Mouse (Mus musculus): ENCODE data around the gene Tmc4. TPM values are rescaled to one million over a fixed set of nuclear protein-coding genes. Genes with fewer than 3 reads are reported as not detected.
A peak's percentile ranks its signal among the peaks of the same experiment; 100 is the strongest.
"Not testable (repeated sequence)": the region's sequence is repeated elsewhere in the genome, so short reads cannot be mapped to it uniquely, and the experiment has no call there.

The Tmc4 gene
- polyA plus RNA-seq, 1 experiment: 1.2 TPM

DNA sequence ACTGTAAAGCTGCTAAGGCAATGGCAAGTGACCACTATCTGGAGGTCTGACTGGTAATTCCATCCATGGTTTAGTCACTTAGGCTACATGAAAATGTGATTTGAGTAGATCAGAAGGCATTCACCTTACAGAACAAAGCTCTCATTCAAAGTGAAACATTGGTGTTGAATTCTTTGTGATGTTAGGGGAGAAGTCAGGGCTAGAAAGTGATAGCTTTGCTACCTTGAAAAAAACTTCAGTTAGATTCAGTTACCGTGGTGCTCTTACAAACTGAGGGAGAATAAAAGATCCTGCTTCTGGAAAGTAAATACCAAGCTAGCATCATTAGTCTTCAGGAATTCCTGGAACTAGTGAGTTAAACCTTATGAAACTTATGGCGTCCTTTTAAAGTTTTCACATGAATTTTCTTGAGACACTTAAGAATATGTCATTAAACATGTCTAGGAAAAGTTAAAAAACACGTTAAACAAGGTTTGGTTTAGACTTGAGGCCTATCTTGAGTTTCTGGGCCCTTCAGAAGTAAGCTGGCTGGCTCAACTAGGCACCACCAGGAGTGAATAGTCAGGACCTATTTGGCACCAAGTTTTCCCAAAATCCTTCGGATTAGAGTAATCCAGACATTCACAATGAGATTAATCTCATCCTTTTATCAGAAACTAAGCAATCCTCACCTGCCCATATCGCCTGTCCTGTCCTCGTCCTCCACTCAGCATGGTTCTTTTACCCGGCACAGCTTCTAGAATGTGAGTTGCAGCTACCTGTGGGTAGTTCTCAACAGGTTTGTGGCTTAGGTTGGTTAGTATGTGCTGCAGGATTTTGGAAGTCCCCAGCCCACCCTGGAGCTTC is 30.4 kb upstream of the Tmc4 start:
- Histone ChIP-seq H3K79me2 (ENCODE audit: control insufficient read depth, insufficient read depth) (peaks cover 15% of the 10 kb centered on the region), H3K4me2 (ENCODE audit: low read depth) (no peak overlapping the region), H3K27me3 (ENCODE audit: control insufficient read depth, insufficient read depth, insufficient read length) (no peaks in the 10 kb centered on the region), H3ac (ENCODE audit: control insufficient read depth, insufficient read length) (no peak overlapping the region), H3K36me3 (ENCODE audit: control insufficient read depth, insufficient read depth) (peaks cover 18% of the 10 kb centered on the region), H3K4me3 (no peak overlapping the region)
- TF ChIP-seq TCF3 (IDR thresholded peaks at IDR 0.05; ENCODE audit: insufficient read length, low read depth) (no peak), POLR2AphosphoS2 (IDR thresholded peaks at IDR 0.05; ENCODE audit: insufficient read length, low read depth) (peak; percentile 76), TCF12 (IDR thresholded peaks at IDR 0.05; ENCODE audit: insufficient read depth, poor library complexity, severe bottlenecking) (no peak), POLR2A (IDR thresholded peaks at IDR 0.05; ENCODE audit: insufficient read length, low read depth) (no peak), MYOG (IDR thresholded peaks at IDR 0.05; ENCODE audit: control insufficient read depth in 1 of 3, insufficient read depth in 1 of 3, insufficient read length in 2 of 3, low read depth in 2 of 3) (no peak)

DNA sequence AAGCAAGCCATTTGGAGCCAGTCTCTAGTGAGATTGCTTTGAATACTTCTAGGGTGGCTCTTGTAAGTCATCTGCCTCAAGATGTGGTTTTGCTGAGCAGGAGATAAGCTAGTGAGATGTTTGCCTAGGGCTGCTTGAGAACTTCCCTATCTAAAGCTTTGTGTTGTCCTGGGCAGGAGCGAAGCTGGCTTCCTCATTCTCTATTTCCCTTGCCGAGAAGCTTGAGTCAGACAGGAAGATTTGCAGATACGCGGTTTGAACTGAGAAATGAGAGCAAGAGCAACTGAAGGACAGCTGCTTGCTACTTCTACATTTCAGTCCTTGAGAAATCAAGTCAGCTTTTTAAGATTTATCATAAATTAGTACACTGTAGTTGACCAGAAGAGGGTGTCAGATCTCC is 29.7 kb upstream of the Tmc4 start:
- Histone ChIP-seq H3ac (ENCODE audit: control insufficient read depth, insufficient read length) (no peak overlapping the region), H3K36me3 (ENCODE audit: control insufficient read depth, insufficient read depth) (peaks cover 18% of the 10 kb centered on the region), H3K79me2 (ENCODE audit: control insufficient read depth, insufficient read depth) (peaks cover 15% of the 10 kb centered on the region), H3K4me3 (no peak overlapping the region), H3K4me2 (ENCODE audit: low read depth) (no peak overlapping the region), H3K27me3 (ENCODE audit: control insufficient read depth, insufficient read depth, insufficient read length) (no peaks in the 10 kb centered on the region)
- TF ChIP-seq POLR2AphosphoS2 (IDR thresholded peaks at IDR 0.05; ENCODE audit: insufficient read length, low read depth) (no peak), POLR2A (IDR thresholded peaks at IDR 0.05; ENCODE audit: insufficient read length, low read depth) (no peak)

DNA sequence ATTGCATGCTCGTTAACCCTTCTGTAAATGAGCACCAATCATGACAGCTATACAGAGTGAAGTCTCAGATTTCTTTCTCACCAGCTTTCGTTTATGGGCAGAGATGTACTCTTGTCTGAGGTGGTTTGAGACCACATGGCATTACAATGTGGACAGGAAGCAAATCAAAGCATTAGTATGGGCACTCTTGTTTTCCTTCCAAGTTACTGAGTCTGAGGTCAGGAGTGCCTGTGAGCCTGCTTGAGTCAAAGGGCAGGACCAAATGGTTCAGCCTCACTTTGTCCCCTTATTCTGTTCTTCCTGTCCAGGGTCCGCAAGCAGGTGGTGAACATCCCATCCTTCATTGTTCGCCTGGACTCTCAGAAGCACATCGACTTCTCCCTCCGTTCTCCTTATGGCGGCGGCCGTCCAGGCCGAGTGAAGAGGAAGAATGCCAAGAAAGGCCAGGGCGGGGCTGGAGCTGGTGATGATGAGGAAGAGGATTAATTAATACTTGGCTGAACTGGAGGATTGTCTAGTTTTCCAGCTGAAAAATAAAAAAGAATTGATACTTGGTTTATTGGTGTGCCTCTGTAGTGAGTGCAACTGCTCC is 29.1 kb upstream of the Tmc4 start:
- TF ChIP-seq TCF3 (IDR thresholded peaks at IDR 0.05; ENCODE audit: insufficient read length, low read depth) (no peak), POLR2AphosphoS2 (IDR thresholded peaks at IDR 0.05; ENCODE audit: insufficient read length, low read depth) (no peak), TCF12 (IDR thresholded peaks at IDR 0.05; ENCODE audit: insufficient read depth, poor library complexity, severe bottlenecking) (no peak), REST (IDR thresholded peaks at IDR 0.05; ENCODE audit: insufficient read depth, insufficient read length) (no peak), USF1 (IDR thresholded peaks at IDR 0.05; ENCODE audit: low read depth) (no peak), POLR2A (IDR thresholded peaks at IDR 0.05; ENCODE audit: insufficient read length, low read depth) (no peak), MYOG (IDR thresholded peaks at IDR 0.05; ENCODE audit: control insufficient read depth in 1 of 3, insufficient read depth in 1 of 3, insufficient read length in 2 of 3, low read depth in 2 of 3) (no peak), MAX (IDR thresholded peaks at IDR 0.05; ENCODE audit: low read depth) (no peak), CEBPB (IDR thresholded peaks at IDR 0.05; ENCODE audit: insufficient read depth, poor library complexity, severe bottlenecking) (no peak), SRF (IDR thresholded peaks at IDR 0.05; ENCODE audit: control insufficient read depth, insufficient read length, low read depth) (no peak)

DNA sequence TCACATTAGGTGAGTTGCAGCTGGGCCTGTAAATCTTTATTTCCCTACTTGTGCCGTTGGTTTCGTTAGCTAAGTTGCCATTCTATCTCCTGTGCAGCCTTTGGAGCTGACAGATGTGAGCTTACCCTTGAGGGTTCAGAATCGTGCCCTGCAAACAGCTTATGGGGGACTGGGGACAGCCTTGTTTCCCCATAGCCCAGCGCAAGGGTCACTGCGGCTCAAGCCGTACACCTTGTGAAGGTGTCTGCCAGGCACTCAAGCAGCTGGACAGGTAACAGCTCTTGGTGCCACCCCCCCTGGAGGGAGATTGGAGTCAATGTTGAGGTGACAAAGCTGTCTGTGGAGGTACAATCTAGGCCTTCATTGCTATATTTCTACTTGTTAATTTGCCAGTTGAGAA is 28.6 kb upstream of the Tmc4 start:
- TF ChIP-seq TCF12 (IDR thresholded peaks at IDR 0.05; ENCODE audit: insufficient read depth, poor library complexity, severe bottlenecking) (no peak), TCF3 (IDR thresholded peaks at IDR 0.05; ENCODE audit: insufficient read length, low read depth) (no peak), MAX (IDR thresholded peaks at IDR 0.05; ENCODE audit: low read depth) (no peak), REST (IDR thresholded peaks at IDR 0.05; ENCODE audit: insufficient read depth, insufficient read length) (no peak), E2F4 (IDR thresholded peaks at IDR 0.05; ENCODE audit: insufficient read depth) (no peak), POLR2AphosphoS2 (IDR thresholded peaks at IDR 0.05; ENCODE audit: insufficient read length, low read depth) (no peak), CEBPB (IDR thresholded peaks at IDR 0.05; ENCODE audit: insufficient read depth, poor library complexity, severe bottlenecking) (no peak), MYOG (IDR thresholded peaks at IDR 0.05; ENCODE audit: control insufficient read depth in 1 of 3, insufficient read depth in 1 of 3, insufficient read length in 2 of 3, low read depth in 2 of 3) (no peak), POLR2A (IDR thresholded peaks at IDR 0.05; ENCODE audit: insufficient read length, low read depth) (no peak), USF1 (IDR thresholded peaks at IDR 0.05; ENCODE audit: low read depth) (no peak)
- no peaks in the 10 kb centered on the region for H3K27me3 ChIP-seq (ENCODE audit: control insufficient read depth, insufficient read depth, insufficient read length)
- H3ac ChIP-seq (ENCODE audit: control insufficient read depth, insufficient read length): no peak overlapping the region
- H3K79me2 ChIP-seq (ENCODE audit: control insufficient read depth, insufficient read depth): peaks cover 15% of the 10 kb centered on the region
- H3K36me3 ChIP-seq (ENCODE audit: control insufficient read depth, insufficient read depth): peaks cover 18% of the 10 kb centered on the region
- H3K4me3 ChIP-seq: peak overlapping the region; percentile 94
- peak overlapping the region; percentile 84 for H3K4me2 ChIP-seq (ENCODE audit: low read depth)

More for the DNA sequence above, 29.1 kb upstream of the Tmc4 start:
- no peak overlapping the region for H3ac ChIP-seq (ENCODE audit: control insufficient read depth, insufficient read length)
- peak overlapping the region; percentile 94 for H3K4me3 ChIP-seq
- H3K79me2 ChIP-seq (ENCODE audit: control insufficient read depth, insufficient read depth): peaks cover 15% of the 10 kb centered on the region
- no peaks in the 10 kb centered on the region for H3K27me3 ChIP-seq (ENCODE audit: control insufficient read depth, insufficient read depth, insufficient read length)
- H3K4me2 ChIP-seq (ENCODE audit: low read depth): peak overlapping the region; percentile 84
- peaks cover 18% of the 10 kb centered on the region for H3K36me3 ChIP-seq (ENCODE audit: control insufficient read depth, insufficient read depth)

DNA sequence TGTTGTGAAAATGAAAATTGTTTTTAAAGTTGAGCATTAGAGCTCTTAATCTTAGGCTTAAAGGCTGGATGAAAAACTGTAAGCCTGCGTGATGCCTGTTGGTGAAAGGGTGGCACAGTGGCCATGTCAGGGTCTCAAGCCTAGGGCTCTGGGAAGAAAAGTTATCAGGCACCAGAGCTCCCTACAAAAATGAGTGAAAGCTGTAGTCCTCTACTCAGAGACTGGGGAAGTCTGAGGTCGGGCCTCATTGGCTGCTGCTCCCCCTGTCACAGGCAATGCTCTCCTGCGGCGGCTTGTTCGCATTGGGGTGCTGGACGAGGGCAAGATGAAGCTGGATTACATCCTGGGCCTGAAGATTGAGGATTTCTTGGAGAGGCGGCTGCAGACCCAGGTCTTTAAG is 28.1 kb upstream of the Tmc4 start:
- not testable (repeated sequence) for H3K27me3 ChIP-seq (ENCODE audit: control insufficient read depth, insufficient read depth, insufficient read length); H3ac ChIP-seq (ENCODE audit: control insufficient read depth, insufficient read length)
- Histone ChIP-seq H3K79me2 (ENCODE audit: control insufficient read depth, insufficient read depth) (peaks cover 15% of the 10 kb centered on the region), H3K4me2 (ENCODE audit: low read depth) (peak overlapping the region; percentile 84), H3K4me3 (peak overlapping the region; percentile 94), H3K36me3 (ENCODE audit: control insufficient read depth, insufficient read depth) (peaks cover 18% of the 10 kb centered on the region)

Measured in myocyte (in vitro differentiated cells).